Mouse (Mus musculus): ENCODE results near the gene Plekha6.
A peak's percentile ranks its signal among the peaks of the same experiment; 100 is the strongest.

Plekha6 gene

DNA sequence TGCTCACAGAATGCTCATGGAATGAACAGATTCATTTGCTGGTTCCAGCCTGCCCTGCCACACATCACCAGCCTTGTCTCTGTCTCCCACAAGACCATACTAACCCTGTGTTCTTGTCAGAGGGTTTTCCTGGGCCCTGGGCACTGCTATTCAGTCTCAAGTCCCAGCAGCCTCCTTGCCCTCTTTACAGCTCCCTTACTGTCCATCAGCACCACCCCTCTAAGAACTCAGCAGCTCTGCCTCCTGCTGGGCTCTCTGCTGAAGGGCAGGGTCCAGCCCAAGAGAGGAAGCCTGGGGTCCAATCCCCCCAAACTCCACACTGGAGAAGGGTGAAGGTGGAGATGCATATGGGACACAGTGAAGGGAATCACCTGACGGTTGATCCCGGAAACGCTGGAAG lies 104.5 kb downstream of the Plekha6 start:
- no peak for DNase-seq (ENCODE audit: low read depth, low spot score)

DNA sequence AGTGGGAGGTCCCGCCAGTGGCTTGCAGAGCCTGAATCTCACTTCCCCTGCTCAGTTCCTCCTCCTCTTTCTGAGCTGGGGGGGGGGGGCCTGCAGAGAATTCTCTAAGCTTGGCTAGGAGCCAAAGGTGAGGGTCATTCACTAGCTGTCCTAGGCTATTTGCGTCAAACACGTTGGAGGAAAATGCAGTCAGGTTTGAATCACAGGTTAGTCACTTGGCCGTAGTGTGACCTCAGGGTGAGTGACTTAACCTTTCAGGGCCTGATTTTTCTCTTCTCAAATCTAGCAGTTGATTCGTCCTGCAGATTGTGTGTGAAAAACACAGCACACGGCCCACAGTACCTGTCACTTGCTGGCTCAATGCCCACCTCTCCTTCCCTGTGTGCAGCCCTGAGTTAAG lies 106.3 kb downstream of the Plekha6 start:
- no peak for DNase-seq (ENCODE audit: low read depth, low spot score)

DNA sequence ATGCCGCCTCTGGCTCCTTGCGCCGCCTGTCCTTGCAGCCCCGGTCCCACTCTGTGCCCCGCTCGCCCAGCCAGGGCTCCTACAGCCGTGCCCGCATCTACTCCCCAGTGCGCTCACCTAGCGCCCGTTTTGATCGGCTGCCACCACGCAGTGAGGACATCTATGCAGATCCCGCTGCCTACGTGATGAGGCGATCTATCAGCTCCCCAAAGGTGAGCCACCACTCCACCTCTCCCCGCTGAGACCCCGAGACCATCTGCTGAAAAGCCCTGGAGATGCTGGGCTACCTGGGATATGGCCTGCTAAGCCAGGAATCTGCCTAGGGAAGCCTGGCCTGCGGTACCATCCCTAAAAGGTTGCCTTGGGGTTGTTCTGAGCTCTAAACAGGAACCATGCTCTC lies 110.2 kb downstream of the Plekha6 start:
- DNase-seq (ENCODE audit: low read depth, low spot score), result no peak

DNA sequence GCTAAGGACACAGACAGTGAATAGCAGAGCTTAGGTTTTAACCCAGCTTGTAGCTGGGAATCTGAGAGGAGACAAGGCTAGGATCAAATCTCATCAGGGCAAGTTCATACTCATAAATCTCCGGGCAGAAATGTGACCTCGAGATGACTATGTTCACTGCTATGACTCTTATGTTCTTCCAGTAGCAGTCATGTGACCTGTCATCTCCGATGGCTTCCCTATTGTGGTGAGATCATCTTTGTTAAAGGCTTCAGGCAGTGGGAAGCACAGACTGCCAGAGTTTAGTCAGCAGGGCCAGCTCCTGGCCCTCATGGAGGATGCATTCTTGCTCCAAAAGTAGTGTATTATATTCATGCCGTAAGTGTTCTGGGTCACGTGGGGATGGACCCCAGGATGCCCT lies 113.0 kb downstream of the Plekha6 start:
- DNase-seq (ENCODE audit: low read depth, low spot score), result no peak

DNA sequence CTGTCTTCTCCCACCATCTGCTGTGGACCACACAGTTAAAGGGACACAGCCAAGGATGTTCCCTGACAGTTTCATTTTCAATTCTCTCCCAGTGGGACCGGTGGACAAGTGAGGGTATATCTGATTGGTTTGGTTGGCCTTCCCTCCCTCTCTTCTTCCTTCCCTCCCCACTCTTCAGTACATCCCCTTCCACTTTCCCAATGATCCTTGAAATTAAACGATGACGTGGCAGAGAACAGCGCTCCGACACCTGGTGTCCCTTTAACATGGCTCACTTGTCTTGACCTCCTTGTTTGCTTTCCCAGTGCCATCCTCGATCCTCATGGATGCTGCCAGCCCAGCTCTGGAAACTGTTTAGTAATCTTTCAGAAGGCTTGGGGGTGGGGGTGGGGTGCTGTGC lies 114.5 kb downstream of the Plekha6 start:
- no peak for DNase-seq (ENCODE audit: low read depth, low spot score)

DNA sequence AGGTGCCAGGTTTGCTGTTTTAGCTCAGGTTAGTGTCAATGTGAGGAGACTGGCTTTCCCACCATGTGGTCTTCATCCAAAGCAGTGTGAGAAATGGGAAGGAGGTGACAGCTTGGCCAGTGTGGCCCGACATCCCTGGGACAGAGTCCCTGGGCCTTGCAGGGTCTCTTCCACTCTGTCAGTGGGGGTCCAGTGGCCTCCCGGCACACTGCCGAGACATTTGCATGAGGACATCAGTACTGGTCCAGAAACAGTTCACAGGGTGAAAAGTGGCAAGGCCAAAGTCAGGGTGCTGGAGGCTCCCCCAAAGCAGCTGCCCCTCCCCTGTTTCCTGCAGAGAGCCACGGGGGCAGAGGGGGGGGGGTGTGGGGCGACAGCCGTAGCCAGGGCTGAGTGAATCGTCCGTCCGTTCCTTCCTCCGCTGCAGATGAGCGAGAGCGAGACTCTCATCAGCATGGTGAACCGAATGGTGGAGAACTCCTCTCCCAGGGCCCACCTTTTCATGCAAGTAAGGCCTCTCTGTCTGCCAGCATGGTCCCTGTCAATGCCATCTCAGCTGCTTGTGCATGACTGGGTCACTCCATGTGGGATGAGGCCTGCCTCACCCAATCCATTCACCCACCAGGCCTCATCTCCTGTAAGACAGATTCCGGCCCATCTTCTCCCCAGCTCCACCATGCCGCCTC lies 115.1 kb downstream of the Plekha6 start:
- DNase-seq (ENCODE audit: low read depth, low spot score), result no peak

DNA sequence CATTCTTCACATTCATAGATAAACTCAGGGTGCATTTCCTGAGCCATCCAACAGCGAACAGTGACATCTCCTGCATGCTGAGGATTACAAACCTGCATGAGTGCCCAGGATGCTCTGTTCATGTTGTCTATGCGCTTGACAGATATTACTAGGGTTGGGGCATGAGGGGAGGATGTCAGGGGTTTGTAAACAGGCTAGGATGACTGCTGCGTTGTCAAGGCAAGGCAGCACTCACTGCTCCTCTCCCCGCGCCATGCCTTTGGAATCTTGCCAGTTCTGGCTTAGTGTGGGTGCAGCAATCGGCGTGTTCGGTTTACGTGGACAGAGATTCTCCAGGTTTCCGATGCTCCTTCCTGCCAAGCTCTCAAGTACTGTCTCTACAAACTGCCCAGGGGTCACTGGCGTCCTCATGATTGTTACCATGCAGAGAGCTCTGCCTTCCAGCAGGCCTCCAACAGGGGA lies 115.7 kb downstream of the Plekha6 start:
- DNase-seq (ENCODE audit: low read depth, low spot score), result no peak

DNA sequence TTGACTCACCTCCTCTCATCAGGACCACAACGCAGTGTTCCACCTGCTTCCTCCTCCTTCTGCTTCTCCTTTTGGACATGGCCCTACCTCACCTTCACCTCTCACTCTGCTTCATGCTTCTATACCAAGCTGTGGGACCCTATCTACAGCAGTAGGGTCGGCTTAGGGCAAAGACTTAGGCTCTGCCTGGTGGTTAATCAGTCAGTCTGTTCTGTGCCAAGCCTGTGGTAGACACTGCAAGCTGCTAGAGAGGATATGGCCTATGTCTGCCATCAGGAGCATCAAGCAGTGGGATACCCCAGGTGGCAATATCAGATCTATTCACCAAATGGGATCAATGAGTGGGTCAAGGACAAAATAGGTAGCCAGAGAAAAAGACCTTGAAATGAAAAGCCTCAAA lies 116.5 kb downstream of the Plekha6 start:
- no peak for DNase-seq (ENCODE audit: low read depth, low spot score)

DNA sequence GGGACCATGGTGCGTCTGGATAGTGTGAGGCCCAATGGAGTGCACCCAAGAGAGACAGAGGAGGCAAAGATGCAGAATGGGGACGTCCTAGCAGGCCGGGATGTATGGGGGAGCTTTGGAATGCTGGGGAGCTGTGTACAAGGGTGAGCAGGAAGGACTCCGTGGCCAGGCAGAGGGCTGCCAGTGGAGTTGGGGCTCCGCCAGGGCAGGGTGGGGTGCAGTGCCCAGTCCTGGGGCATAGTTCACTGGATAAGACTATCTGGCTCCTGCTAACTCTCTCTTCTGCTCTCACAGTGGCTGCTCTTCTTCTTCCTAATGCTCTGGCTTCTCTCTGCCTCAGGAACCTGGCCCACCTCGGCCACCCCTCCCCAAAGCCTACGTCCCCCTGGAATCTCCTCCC lies 121.9 kb downstream of the Plekha6 start:
- DNase-seq (ENCODE audit: low read depth, low spot score), result no peak

DNA sequence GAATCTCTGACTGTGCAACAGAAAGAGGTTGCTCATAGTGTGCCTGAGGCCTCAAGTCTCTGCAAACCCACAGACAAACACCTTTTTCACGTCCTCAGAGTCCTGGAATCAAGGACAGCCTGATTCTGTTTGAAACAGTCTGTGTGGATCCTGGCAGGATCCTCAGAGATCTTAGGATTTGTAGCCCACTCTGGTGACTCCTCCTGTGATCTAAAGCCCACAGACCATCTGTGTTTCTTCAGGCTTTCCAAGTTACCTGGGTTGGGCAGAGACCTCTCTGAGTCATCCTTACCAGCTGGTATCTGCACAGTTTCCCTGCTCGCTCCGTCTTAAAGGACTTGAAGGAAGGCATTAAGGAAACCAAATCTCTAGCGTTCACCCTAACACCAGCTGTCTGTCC lies 123.0 kb downstream of the Plekha6 start:
- no peak for DNase-seq (ENCODE audit: low read depth, low spot score)

DNA sequence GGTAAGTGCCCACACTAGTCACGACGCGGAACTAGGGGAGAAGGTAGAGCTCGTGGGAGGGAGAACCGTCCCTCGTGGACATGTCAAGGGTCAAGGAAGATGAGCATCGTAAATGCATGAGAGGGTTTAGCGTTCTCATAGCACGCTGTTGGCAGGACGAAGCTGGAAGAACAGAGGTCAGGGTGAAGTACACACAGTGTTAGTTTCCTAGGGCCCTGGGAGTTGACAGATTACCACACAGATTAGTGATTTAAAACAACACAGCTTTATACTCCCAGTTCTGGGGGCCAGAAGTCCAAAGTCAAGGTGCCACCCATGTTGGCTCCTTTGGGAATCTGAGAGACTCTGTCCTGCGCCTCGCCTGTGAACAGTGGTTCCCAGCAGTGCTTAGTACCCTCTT lies 123.9 kb downstream of the Plekha6 start:
- DNase-seq (ENCODE audit: low read depth, low spot score), result no peak

DNA sequence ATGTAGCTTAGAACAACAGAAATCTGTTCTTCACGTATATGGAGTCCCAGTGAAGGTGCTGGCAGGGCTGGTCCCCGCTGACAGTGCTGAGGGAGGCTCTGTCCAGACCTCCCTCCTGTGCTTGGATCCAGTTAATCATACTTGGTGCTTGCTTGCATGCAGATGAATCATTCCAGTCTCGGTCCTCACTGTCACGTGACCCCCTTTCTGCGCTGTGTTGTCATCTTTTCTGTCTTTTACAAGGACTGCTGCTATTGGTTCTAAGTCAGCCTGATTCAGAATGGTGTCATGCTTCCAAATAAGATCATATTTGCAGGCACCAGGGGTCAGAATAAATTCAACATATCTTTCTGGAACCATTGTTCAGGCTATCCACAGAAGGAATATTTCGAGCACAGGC lies 127.9 kb downstream of the Plekha6 start:
- no peak for DNase-seq (ENCODE audit: low read depth, low spot score)

DNA sequence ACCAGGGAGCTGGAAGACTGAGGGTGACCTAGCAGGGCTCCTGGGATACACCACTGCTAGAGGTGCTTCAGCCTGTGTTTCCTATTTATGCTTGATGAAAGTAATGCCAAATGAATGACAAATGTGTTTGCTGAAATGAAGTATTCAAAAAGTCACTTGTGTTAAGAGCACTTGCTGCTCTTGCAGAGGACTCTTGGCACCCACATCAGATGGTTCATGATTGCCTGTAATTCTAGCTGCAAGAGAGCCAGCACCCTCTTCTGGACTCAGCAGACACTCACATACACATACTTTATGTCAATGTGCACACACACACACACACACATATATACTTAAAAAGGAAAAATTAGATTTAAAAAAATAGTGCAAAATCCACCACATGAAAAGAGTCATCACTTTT lies 128.6 kb downstream of the Plekha6 start:
- DNase-seq (ENCODE audit: low read depth, low spot score), result no peak

DNA sequence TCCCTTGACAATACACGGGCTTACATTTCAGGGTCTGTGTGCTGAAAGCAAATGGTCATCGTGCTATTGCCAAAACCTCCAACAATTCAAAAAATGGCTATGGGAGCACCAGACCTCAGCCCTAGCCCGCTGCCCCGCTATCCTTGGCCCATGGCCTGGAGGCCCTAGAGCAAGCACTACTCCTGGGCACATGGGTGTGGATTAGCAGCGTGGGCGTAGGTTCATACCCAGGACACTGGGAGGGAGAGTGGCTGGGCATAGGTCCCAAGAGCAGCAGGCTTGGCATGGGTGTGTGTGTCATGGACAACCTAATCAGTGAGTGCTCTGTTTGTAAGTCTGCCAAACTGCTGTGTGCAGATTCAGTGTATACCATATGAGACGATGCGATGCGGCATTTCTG lies 132.4 kb downstream of the Plekha6 start:
- DNase-seq (ENCODE audit: low read depth, low spot score), result no peak

DNA sequence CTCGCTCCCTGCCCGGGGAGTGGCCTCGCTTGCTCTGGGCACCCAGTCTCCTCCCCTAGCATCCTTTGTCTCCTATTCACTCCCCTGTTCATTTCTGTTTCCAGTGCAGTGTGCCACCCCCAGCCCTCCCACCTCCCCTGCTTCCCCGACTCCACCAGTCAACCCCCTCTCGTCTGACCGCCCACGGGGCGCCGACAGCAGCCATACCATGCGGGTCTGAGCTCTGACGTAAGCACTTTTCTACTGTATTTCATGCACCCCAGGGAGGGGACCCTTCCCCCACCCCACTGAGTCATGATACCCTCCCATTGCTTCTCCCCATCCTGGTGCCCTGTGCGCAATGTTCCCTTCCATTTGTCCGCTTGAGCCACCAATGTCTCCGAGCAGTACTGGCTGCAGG lies 134.8 kb downstream of the Plekha6 start:
- DNase-seq (ENCODE audit: low read depth, low spot score), result no peak

DNA sequence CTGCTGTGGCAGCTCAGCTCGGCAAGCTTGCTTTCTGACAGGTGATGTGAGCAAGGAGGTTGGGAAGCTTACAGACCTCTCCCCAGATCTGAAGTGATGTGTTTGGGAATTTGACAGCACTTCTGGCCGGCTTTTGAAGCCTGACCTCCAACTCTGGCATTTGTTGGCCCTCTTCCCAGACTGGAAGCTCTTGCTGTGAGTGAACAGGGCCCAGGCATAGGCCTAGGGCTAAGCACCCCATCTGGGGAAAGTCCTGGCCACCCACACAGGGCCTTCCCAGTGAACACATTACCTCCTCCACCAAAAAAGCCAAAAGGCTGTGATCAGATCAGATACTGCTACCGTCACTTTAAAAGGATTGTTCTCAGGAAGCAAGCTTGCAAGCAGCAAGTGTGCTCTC lies 138.5 kb downstream of the Plekha6 start:
- DNase-seq (ENCODE audit: low read depth, low spot score), result no peak

DNA sequence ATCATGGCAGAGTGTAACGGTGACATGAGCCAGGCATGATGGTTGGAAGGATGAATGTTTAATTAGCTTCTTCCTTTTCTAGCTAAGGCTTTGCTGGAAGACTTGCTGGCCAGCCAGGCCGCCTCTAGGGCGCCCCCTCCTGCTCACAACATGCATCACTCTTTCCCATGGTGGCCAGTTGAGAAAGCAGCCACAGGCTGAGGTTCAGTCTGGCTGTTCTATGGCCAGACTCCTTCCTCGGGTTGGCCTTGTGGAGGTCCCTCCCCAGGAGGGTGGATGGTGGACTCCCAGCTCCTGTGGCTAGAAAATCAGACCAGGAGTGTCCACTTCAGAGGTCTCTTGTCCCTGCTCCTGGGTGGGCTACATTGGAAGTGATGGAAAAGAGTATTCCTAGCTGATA lies 142.8 kb downstream of the Plekha6 start:
- peak; percentile 82 for DNase-seq (ENCODE audit: low read depth, low spot score)

DNA sequence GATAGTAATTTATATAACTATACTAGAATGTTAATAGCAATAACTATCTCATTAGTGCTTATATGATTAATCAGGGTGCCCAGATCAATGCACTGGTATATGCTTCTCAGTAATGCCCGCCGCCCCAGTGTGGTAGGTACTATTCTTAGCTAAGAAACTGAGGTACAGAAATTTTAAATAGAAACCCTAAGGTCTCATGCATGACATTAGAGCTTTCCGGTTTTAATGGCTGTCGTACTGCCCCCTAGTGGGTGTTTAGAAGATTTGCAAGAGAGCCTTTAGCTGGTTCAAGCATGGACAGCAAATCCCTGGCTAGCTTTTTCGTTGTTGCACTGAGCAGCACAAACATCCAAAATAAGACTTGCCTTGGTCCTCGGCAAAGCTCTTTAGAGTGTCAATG lies 143.3 kb downstream of the Plekha6 start:
- peak; percentile 82 for DNase-seq (ENCODE audit: low read depth, low spot score)

DNA sequence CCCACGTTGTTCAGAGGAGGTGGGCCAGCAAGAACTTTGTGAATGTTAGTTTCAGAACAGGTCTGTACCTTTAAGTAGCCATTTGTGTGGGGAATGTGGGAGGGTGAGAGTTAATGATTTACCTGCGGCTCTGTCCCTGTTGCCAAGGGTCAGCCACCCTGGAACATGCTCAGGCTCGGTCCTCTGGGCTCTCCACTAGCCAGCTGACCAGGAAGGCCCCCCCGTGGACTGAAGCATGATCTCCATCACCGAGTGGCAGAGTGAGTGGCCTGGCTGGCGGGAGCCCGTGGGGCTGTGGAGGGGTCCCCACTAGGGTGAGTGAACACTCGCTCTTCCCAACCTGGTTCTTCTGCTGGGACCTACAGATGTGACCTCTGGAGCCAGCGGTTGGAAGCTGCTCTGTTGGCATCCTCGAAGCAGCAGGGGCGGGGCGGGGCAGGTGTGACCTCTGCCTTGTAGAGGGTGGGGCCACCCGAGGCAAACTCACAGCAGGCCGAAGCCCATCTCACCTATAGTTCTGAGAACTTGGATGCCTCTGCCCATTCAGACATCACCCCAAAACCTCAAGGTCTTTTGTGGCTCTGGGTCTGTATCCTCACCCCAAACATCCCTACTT lies 145.8 kb downstream of the Plekha6 start, which contains the start of gene Golt1a:
TSS of gene Golt1a (plus strand) at position 149 of the 616 bp plus-strand sequence.
- no peak for DNase-seq (ENCODE audit: low read depth, low spot score)

DNA sequence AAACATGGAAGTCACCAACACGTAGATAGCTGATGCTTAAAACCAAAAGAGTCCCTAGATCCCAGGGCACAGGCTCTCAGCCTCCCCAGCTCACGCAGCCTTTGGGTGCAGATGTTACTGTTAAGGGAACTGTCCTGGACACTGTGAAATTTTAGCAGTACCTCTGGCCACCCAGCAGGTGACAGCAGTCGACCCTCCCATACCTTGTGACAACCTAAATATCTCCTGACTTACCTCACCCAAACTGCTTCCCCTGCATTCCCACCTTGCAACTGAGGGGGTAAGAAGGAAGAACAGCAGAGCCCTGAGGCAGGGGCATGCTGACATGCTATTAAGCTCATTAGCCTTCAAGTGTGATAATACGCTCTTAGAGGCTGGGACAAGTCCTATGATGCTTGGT lies 147.2 kb downstream of the Plekha6 start:
- DNase-seq (ENCODE audit: low read depth, low spot score), result peak; percentile 77

DNA sequence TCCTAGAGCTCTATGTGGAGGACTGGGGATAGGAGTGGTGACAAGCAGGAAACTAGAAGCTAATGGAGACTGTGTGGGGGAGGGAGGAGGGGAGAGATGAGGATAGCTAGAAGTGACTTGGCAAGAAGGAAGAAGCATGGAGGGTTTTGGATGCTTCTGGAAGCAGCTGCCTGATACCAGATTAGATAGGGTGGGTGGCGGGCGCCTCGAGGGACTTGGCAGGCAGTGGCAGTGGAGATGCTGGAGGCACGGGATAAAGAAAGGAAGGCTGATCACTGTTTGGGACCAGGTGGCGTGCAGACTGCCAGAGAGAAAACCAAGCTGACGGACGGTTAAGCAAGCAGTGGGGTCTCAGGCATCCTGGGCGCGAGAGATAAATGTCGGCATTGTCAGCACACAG lies 147.9 kb downstream of the Plekha6 start:
- DNase-seq (ENCODE audit: low read depth, low spot score), result no peak

DNA sequence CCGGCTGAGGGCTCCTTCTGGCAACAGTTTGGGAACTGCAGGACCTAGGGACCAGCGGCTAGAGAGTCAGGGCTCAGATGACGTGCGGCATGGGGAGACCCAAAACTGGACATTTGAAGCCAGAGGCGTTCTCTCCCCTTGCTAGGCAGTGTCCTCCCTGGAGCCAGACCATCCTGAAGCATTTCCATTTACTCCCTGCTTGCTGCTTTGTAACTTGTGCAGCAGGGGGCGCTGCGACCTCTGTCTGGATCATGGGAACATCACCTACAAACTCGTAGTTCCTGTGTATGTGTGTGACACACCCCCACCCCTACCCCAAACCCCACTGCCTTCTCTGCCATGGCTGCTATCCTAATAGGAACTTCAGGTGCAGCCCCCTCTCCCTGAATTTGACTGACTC lies 150.4 kb downstream of the Plekha6 start:
- DNase-seq (ENCODE audit: low read depth, low spot score), result peak; percentile 87

DNA sequence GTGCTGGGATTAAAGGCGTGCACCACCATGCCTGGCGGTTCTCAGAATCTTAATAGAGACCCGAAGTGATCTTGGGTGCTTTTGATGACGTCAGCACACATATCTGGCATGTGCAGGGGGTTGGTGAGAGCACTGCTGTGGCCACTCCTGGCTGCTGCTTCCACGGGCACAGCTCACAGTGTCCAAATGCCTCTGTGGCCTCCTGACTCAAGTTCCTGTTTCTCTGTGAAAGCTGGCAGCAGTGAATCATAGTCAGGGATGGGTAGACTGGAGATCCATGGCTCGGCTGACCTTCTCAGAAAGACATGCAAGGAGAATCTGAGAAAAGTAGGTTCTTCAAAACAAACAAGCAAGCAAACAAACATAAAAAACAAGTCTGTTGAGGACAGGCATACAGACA lies 151.8 kb downstream of the Plekha6 start:
- no peak for DNase-seq (ENCODE audit: low read depth, low spot score)

DNA sequence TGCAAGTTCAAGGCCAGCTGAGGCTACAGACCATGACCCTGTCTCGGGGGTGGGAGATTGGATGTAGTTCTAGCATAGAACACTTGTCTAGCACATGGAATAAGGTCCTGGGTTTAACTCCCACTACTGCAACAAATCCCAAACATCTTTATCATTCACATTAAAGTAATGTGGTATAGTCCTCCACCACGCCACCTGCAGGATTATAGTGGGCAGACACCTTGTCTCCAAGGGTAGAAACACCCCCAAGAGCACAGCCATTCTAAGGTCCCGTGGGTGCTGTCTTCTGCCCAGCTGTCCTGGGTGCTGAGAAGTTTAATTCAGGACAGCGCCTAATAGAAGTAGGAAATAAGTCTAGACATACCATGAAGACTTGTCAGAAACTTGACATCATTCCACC lies 152.6 kb downstream of the Plekha6 start:
- no peak for DNase-seq (ENCODE audit: low read depth, low spot score)

Measured in ES-CJ7 (cell line).